Mouse (Mus musculus): Measurements from ENCODE around the gene Cd55b. TPM values are rescaled to one million over a fixed set of nuclear protein-coding genes. Genes with fewer than 3 reads are reported as not detected.
A peak's percentile ranks its signal among the peaks of the same experiment; 100 is the strongest.

Gene Cd55b
- total and polyA plus RNA-seq, 3 experiments = not detected

DNA sequence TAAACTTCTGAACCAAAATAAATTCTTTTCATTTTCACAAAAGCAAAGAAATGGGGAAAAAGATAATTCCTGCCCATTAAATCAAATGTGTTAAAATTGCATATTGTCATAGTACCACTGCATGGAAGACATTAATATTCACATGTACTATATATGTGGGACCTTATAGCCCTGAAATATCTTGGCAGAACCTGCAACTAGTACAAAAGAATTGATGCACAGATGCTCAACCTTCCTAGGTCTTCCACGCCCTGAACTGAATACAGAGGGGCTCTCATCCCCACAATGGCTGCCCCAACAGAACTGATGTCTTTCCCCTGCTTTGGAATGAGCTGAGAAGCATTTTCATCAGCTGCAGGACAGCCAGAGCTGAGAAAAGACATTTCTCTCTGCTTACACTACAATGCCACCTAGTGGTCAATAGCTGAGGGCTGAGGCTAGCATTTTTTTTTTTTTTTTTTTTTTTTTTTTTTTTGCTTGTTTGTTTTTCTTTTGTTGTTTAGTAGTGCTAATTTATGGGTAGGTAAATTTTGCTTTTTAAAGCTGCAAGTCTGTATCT is 72.7 kb downstream of the Cd55b start:
- Histone ChIP-seq H3K36me3 (ENCODE audit: control insufficient read depth, insufficient read depth, low read length) (no peaks in the 10 kb centered on the region), H3K4me3 (no peak overlapping the region), H3K27me3 (ENCODE audit: control insufficient read depth, insufficient read depth, low read length) (no peaks in the 10 kb centered on the region), H3K79me2 (replicated peaks; ENCODE audit: control insufficient read depth, insufficient read depth, low read length) (no peaks in the 10 kb centered on the region), H3K9ac (ENCODE audit: low read depth, low read length) (no peak overlapping the region), H3K27ac (no peak overlapping the region), H3K4me1 (ENCODE audit: control insufficient read depth, insufficient read depth, low read length) (no peaks in the 10 kb centered on the region)
- 5% methylated on average over 1 of the region's 1 CpGs for WGBS
- TF ChIP-seq CTCF (IDR thresholded peaks at IDR 0.05) = peak; percentile 80
- TF ChIP-seq POLR2A (IDR thresholded peaks at IDR 0.05; ENCODE audit: insufficient read depth, low read depth, low read length) = no peak
- intact Hi-C loops (cut with DNase I) = loop anchor here (5.0 kb wide), 2 partner anchors 183 to 503 kb away; no protein-coding TSS in a partner anchor
- DNase-seq = peak in 1 of 2 experiments; percentile 16

DNA sequence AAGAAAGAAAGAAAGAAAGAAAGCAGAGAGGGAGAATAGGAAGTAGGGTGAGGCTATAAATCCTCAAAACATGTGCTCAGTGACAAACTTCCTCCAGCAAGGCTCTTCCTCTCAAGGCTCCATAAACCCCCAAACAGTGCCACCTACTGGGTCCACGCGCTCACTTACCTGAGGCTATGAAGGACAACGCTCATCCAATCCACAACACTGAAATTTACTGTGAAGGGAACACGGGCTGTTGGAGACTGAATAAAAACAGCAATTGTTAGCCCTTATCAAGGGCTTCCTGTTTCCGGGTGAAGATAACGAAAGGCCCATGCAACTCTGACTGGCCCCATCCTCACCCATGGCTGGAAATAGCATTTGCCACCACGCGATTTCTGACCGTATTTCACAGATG is 80.4 kb downstream of the Cd55b start:
- intact Hi-C loops (cut with DNase I) = no loop called here
- Histone ChIP-seq H3K79me2 (replicated peaks; ENCODE audit: control insufficient read depth, insufficient read depth, low read length) (no peaks in the 10 kb centered on the region), H3K27me3 (ENCODE audit: control insufficient read depth, insufficient read depth, low read length) (no peaks in the 10 kb centered on the region), H3K4me1 (ENCODE audit: control insufficient read depth, insufficient read depth, low read length) (peaks cover 2% of the 10 kb centered on the region; the same call in 1 of the 2 replicates), H3K27ac (no peak overlapping the region), H3K36me3 (ENCODE audit: control insufficient read depth, insufficient read depth, low read length) (no peaks in the 10 kb centered on the region), H3K9ac (ENCODE audit: low read depth, low read length) (no peak overlapping the region), H3K4me3 (no peak overlapping the region)
- TF ChIP-seq CTCF (IDR thresholded peaks at IDR 0.05) (0 out of 2 replicates have a peak, but pooled peaks have one; percentile 3), POLR2A (IDR thresholded peaks at IDR 0.05; ENCODE audit: insufficient read depth, low read depth, low read length) (no peak), EP300 (IDR thresholded peaks at IDR 0.05; ENCODE audit: insufficient read depth, low read depth, low read length) (no peak)
- DNase-seq = no peak
- 36% methylated on average over 9 of the region's 9 CpGs for WGBS

Other genes starting within 250 kb of the Cd55b start
- gene Cd55, start 39.7 kb upstream of the Cd55b start, total RNA-seq (2021) = 1 to 10 TPM; 7.6 to 8.3 TPM
- 8.0 and 15.4 TPM in 2 replicates for gene Cd55, start 39.7 kb upstream of the Cd55b start, polyA plus RNA-seq (2012; rRNA removed)
- not detected for gene Zp3r, start 206.6 kb upstream of the Cd55b start, total RNA-seq (2021)
- gene Zp3r, start 206.6 kb upstream of the Cd55b start, polyA plus RNA-seq (2012; rRNA removed) = not detected in 2 replicates
- gene C4bp, start 238.6 kb upstream of the Cd55b start, total RNA-seq (2021) = not detected
- gene C4bp, start 238.6 kb upstream of the Cd55b start, polyA plus RNA-seq (2012; rRNA removed) = not detected in 2 replicates

Data from heart, adult 2 months (tissue).